Mouse (Mus musculus) lung, adult 2 months (tissue): ENCODE results near the gene Wdr81.

Experiments
- CTCF ChIP-seq: fragments of 200-500 bp; IDR thresholded peaks from 2 replicates; pipeline ENCODE4 v1.5.1; 2011; ENCODE audit warnings: mild to moderate bottlenecking, low read length, control low read depth; ENCODE audit not compliant: insufficient read depth
- POLR2A ChIP-seq: fragments of 200-500 bp; IDR thresholded peaks from 2 replicates; pipeline ENCODE4 v1.6.1; 2011; ENCODE audit warnings: low read depth, mild to moderate bottlenecking, control low read depth, low read length, borderline replicate concordance; ENCODE audit errors: extremely low read depth

- no peak for TF ChIP-seq CTCF
- no peak for TF ChIP-seq POLR2A
Measured at GRCm38 (mm10) chr11:75450304-75450908, 4.1 kb downstream of the Wdr81 start.
